Mouse (Mus musculus) adrenal gland, postnatal 4 days (tissue): ENCODE results near the gene Nppb. TPM values are rescaled to one million over a fixed set of nuclear protein-coding genes. Genes with fewer than 3 reads are reported as not detected.

ENCODE experiments used
- total RNA-seq, 2 experiments: library from RNA; stranded (reverse); gene quantifications; 2 replicates each; pipeline ENCODE4 v1.2.3; 2021

Gene Nppb
- total RNA-seq, 2 experiments from 2014 or later = 0.39 to 0.56 TPM

Other genes starting within 250 kb of the Nppb start
- gene Zfp984, start 176.0 kb upstream of the Nppb start, total RNA-seq = 1 to 10 TPM; 7.1 to 7.5 TPM
- 10 to 100 TPM; 29.6 to 29.9 TPM for gene Zfp933, start 137.4 kb upstream of the Nppb start, total RNA-seq
- 10 to 100 TPM; 40.8 to 42.6 TPM for gene Miip, start 117.0 kb upstream of the Nppb start, total RNA-seq
- gene Fv1, start 116.8 kb upstream of the Nppb start, total RNA-seq = 1 to 10 TPM; 7.6 to 8.2 TPM
- gene Mfn2, start 81.1 kb upstream of the Nppb start, total RNA-seq = 100 to 1,000 TPM; 140 to 144 TPM
- 10 to 100 TPM; 39.5 to 46.6 TPM for gene Plod1, start 49.0 kb upstream of the Nppb start, total RNA-seq
- gene 2510039O18Rik, start 44.9 kb upstream of the Nppb start, total RNA-seq = 10 to 100 TPM; 52.3 to 53.8 TPM
- gene Nppa, start 14.9 kb downstream of the Nppb start, total RNA-seq = not detected
- gene Clcn6, start 53.0 kb downstream of the Nppb start, total RNA-seq = 10 to 100 TPM; 21.0 to 23.6 TPM
- 10 to 100 TPM; 47.0 to 56.6 TPM for gene Mthfr, start 53.3 kb downstream of the Nppb start, total RNA-seq
- gene Agtrap, start 102.2 kb downstream of the Nppb start, total RNA-seq = 10 to 100 TPM; 77.6 to 83.7 TPM
- 10 to 100 TPM; 24.0 to 24.6 TPM for gene Mad2l2, start 144.6 kb downstream of the Nppb start, total RNA-seq
- 1 to 10 TPM in 1 of 2 experiments, under 1 TPM in 1; 0.42 to 1.0 TPM for gene Draxin, start 144.9 kb downstream of the Nppb start, total RNA-seq
- 10 to 100 TPM; 28.2 to 32.8 TPM for gene Fbxo6, start 166.4 kb downstream of the Nppb start, total RNA-seq
- 10 to 100 TPM; 13.9 to 15.0 TPM for gene Fbxo44, start 174.7 kb downstream of the Nppb start, total RNA-seq
- gene Fbxo2, start 174.8 kb downstream of the Nppb start, total RNA-seq = 1 to 10 TPM; 2.7 to 2.8 TPM